Mouse (Mus musculus) E14TG2a.4 (cell line): ENCODE data around the gene Kcnh1.

Experiments
- H3K27me3 ChIP-seq: 2 replicates; pipeline ENCODE4 v1.6.1; 2014; ENCODE audit warnings: low read length, control low read depth; ENCODE audit not compliant: insufficient read depth
- H3K36me3 ChIP-seq: 2 replicates; pipeline ENCODE4 v1.6.1; 2014; ENCODE audit warnings: low read length, control low read depth; ENCODE audit not compliant: insufficient read depth
- H3K4me1 ChIP-seq: replicated peaks from 2 replicates; pipeline ENCODE4 v1.6.1; 2014; ENCODE audit warnings: low read depth, low read length, control low read depth
- H3K4me3 ChIP-seq: replicated peaks from 2 replicates; pipeline ENCODE4 v1.5.1; 2014; ENCODE audit warnings: mild to moderate bottlenecking, low read length
- H3K9me3 ChIP-seq: 2 replicates; pipeline ENCODE4 v1.6.1; 2014; ENCODE audit warnings: low read length, control low read depth
- CTCF ChIP-seq: conservative IDR thresholded peaks from 2 replicates; pipeline ENCODE4 v1.5.1; 2014; ENCODE audit warnings: low read length
- NANOG ChIP-seq: IDR thresholded peaks from 2 replicates; pipeline ENCODE4 v1.6.1; 2014; ENCODE audit warnings: borderline replicate concordance, low read length, mixed read lengths
- POU5F1 ChIP-seq: IDR thresholded peaks from 2 replicates; pipeline ENCODE4 v1.6.1; 2014; ENCODE audit warnings: low read length, borderline replicate concordance

Gene Kcnh1

GRCm38 (mm10) chr1:192192710-192193109 lies 2.1 kb downstream of the Kcnh1 start:
- TF ChIP-seq NANOG (no peak), POU5F1 (no peak), CTCF (no peak)
- H3K9me3 ChIP-seq = no peaks in the 10 kb centered on the region
- no peak overlapping the region for H3K4me3 ChIP-seq
- H3K4me1 ChIP-seq = peaks cover 13% of the 10 kb centered on the region
- H3K36me3 ChIP-seq = no peaks in the 10 kb centered on the region
- peaks cover 32% of the 10 kb centered on the region for H3K27me3 ChIP-seq

GRCm38 (mm10) chr1:192193656-192194055 lies 3.1 kb downstream of the Kcnh1 start:
- no peaks in the 10 kb centered on the region for H3K36me3 ChIP-seq
- no peak for TF ChIP-seq NANOG
- TF ChIP-seq CTCF = no peak
- TF ChIP-seq POU5F1 = no peak
- no peaks in the 10 kb centered on the region for H3K9me3 ChIP-seq
- H3K4me1 ChIP-seq = peaks cover 13% of the 10 kb centered on the region
- no peak overlapping the region for H3K4me3 ChIP-seq
- peaks cover 32% of the 10 kb centered on the region for H3K27me3 ChIP-seq

DNA sequence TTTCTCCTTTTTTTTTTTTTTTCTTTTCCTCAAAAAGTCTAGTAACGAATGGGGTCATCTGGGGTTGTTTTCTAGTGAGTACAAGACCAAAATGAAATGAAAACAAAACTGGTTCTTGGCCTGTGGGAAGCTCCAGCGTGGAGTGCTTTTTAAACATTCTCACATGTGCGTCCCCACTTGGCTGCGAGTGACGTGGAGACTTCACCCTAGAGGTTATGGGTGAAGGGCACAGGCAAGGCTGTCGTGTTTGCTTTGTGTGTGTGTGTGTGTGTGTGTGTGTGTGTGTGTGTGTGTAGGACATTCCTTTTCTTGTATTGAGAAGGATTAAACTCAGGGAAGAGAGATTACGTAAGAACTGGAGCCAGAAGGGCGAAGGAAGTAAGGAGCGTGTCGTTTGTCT lies 6.9 kb downstream of the Kcnh1 start:
- Histone ChIP-seq H3K4me1 (no peaks in the 10 kb centered on the region), H3K36me3 (no peaks in the 10 kb centered on the region), H3K9me3 (no peaks in the 10 kb centered on the region), H3K27me3 (peaks cover 9% of the 10 kb centered on the region), H3K4me3 (no peak overlapping the region)
- no peak for TF ChIP-seq NANOG

DNA sequence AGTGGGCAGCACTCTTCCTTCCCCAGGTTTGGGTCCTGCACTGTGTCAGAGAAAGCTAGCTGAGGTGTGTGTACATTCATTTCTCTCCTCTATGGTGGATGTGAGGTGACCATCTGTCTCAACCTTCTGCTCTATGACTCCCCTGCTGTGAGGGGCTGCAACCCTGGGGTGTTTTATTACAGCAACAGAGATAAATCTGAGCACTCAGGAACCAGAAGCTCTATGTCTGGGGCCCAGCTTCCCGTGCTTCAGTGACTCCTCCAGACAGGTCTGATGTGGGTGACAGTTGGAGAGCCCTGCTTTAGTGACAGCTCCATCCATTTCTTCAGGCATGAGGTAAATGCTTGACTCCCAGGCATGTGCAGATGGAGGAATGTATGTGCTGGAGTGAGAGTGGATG lies 12.4 kb downstream of the Kcnh1 start:
- Histone ChIP-seq H3K4me3 (no peak overlapping the region), H3K27me3 (no peaks in the 10 kb centered on the region), H3K9me3 (no peaks in the 10 kb centered on the region), H3K36me3 (no peaks in the 10 kb centered on the region), H3K4me1 (no peaks in the 10 kb centered on the region)
- TF ChIP-seq CTCF (no peak), POU5F1 (no peak), NANOG (no peak)

- Histone ChIP-seq H3K27me3 (no peaks in the 10 kb centered on the region), H3K4me3 (no peak overlapping the region), H3K9me3 (no peaks in the 10 kb centered on the region), H3K36me3 (no peaks in the 10 kb centered on the region), H3K4me1 (no peaks in the 10 kb centered on the region)
- TF ChIP-seq CTCF = no peak
- no peak for TF ChIP-seq POU5F1
- TF ChIP-seq NANOG = no peak
Observed at GRCm38 (mm10) chr1:192207956-192208355, 17.4 kb downstream of the Kcnh1 start.

- no peaks in the 10 kb centered on the region for H3K36me3 ChIP-seq
- H3K9me3 ChIP-seq = no peaks in the 10 kb centered on the region
- H3K4me3 ChIP-seq = no peak overlapping the region
- no peaks in the 10 kb centered on the region for H3K27me3 ChIP-seq
- no peaks in the 10 kb centered on the region for H3K4me1 ChIP-seq
- TF ChIP-seq CTCF = no peak
- no peak for TF ChIP-seq POU5F1
- no peak for TF ChIP-seq NANOG
Observed at GRCm38 (mm10) chr1:192212448-192212847, 21.9 kb downstream of the Kcnh1 start.

DNA sequence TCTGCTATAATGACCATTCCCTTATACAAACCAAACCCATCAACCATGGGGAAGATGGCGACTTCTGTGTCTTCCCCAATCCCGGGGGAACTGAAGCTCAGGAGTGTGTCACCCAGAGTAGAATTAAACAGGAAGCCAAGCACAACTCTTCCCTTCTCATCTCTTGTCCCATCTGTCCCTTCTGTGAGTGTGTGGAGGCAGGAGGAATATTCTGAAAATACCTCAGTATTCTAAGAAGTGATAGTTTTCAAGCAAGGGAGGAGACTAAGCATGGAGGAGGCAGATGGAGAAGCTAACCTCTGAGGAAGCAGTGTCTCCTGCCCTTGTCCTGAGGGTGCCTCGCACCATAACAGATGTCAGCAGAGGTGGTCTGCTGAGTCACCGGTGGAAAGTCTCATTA lies 24.1 kb downstream of the Kcnh1 start:
- H3K36me3 ChIP-seq = no peaks in the 10 kb centered on the region

DNA sequence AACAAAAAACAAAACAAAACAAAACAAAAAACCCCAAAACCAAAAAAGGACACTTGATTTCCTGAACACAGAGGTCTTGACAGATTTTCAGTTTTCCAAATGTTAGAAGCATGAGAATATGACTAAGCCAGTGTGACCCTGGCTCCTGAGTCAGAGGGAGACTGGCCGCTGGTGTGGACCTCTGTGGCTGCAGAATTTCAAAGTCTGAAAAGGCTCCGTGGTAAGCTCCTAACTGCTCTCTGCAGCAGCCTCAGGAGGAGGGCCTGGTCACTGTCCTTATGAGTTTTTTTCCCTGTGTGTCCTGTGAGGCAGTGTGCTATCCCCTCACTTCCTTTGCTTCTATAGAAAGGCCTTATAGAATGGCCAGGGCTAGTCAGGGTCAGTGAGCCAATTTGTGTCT lies 29.6 kb downstream of the Kcnh1 start:
- Histone ChIP-seq H3K4me3 (no peak overlapping the region), H3K27me3 (no peaks in the 10 kb centered on the region), H3K9me3 (no peaks in the 10 kb centered on the region), H3K4me1 (no peaks in the 10 kb centered on the region), H3K36me3 (no peaks in the 10 kb centered on the region)
- no peak for TF ChIP-seq POU5F1
- TF ChIP-seq CTCF = no peak
- TF ChIP-seq NANOG = no peak

More for the DNA sequence above, 24.1 kb downstream of the Kcnh1 start:
- H3K27me3 ChIP-seq = no peaks in the 10 kb centered on the region
- no peak overlapping the region for H3K4me3 ChIP-seq
- no peaks in the 10 kb centered on the region for H3K9me3 ChIP-seq
- H3K4me1 ChIP-seq = no peaks in the 10 kb centered on the region
- TF ChIP-seq NANOG (no peak), POU5F1 (no peak), CTCF (no peak)

GRCm38 (mm10) chr1:192224161-192224560 lies 33.6 kb downstream of the Kcnh1 start:
- Histone ChIP-seq H3K4me3 (no peak overlapping the region), H3K4me1 (no peaks in the 10 kb centered on the region), H3K9me3 (peaks cover 11% of the 10 kb centered on the region), H3K27me3 (no peaks in the 10 kb centered on the region), H3K36me3 (no peaks in the 10 kb centered on the region)
- TF ChIP-seq POU5F1 (no peak), NANOG (no peak), CTCF (no peak)
